Mouse (Mus musculus): ENCODE results near the gene Cers3. TPM values are rescaled to one million over a fixed set of nuclear protein-coding genes. Genes with fewer than 3 reads are reported as not detected.
A peak's percentile ranks its signal among the peaks of the same experiment; 100 is the strongest.

The Cers3 gene
- total and polyA plus RNA-seq, 2 experiments = 0.10 TPM; not detected in 1

DNA sequence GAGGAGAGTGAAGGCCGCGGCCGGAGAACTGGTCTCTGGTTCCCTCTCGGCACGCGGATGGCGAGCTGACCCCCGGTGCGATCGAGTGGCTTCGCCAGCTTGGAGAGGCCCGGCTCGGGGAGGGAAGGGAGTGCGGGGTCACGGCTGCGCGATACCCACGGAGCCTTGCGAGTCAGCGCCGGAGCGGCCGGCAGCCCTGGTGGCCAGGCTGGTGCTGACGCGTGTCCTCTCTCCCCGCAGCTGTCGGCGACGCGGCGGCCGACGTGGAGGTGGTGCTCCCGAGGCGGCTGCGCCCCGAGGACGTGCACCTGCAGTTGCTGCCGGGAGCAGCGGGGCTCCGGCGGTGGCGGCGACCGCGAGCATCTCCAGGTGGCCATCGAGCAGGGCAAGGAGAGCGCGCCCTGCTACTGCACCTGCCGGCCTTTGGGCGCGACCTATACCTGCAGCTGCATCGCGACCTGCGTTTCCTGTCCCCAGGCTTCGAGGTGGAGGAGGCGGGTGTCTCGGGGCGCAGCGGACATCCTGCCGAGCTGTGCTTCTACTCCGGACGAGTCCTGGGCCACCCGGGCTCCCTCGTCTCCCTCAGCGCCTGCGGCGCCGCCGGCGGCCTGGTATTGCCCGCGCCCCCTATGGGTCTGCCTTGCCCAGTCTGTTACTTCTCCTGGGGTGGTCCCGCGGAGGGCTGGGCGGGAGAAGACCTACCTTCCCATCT lies 96.9 kb downstream of the Cers3 start:
- Histone ChIP-seq H3K36me3 (ENCODE audit: control insufficient read depth, insufficient read depth, low read length) (no peaks in the 10 kb centered on the region), H3K9ac (ENCODE audit: low read depth, low read length) (peak overlapping the region; percentile 35), H3K79me2 (ENCODE audit: control insufficient read depth, insufficient read depth, low read length) (no peaks in the 10 kb centered on the region), H3K4me3 (ENCODE audit: insufficient read depth, low read depth, low read length) (peak overlapping the region; percentile 60; the same call in 1 of the 2 replicates), H3K27ac (replicated peaks; ENCODE audit: insufficient read depth, low read depth, low read length) (no peak overlapping the region), H3K27me3 (ENCODE audit: control insufficient read depth, insufficient read depth, low read length) (peaks cover 7% of the 10 kb centered on the region), H3K4me1 (ENCODE audit: control insufficient read depth, insufficient read depth, low read length) (no peaks in the 10 kb centered on the region)
- 1% methylated on average over 76 of the region's 76 CpGs for WGBS
- no peak for TF ChIP-seq POLR2A (IDR thresholded peaks at IDR 0.05; ENCODE audit: extremely low read depth, insufficient read depth, low read length)
- TF ChIP-seq CTCF (IDR thresholded peaks at IDR 0.05; ENCODE audit: low read depth, low read length) = peak; percentile 12; the same call in 1 of the 2 replicates
- no peak for DNase-seq (ENCODE audit: extremely low read depth, low read depth, low spot score)

DNA sequence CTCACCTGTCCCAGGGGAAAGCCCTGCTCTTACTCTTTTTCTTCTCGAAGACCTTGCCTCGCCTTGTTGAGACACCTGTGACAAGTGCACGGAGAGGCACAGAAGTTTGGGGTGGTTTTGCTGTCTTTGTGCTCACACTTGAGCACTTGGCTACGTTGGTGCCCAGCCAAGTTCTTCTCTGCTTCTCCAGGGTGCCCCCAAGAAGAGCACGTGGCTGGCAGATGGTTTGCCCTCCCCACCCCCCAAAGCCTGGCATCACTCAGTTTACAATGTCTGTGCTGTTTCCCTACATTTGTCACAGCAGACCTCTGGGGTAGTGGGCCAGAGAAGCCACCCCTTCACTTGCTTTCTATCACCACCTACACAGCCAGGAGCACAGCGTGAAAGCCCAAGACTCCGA lies 97.9 kb downstream of the Cers3 start:
- Histone ChIP-seq H3K27me3 (ENCODE audit: control insufficient read depth, insufficient read depth, low read length) (peaks cover 7% of the 10 kb centered on the region), H3K27ac (replicated peaks; ENCODE audit: insufficient read depth, low read depth, low read length) (no peak overlapping the region), H3K9ac (ENCODE audit: low read depth, low read length) (no peak overlapping the region), H3K79me2 (ENCODE audit: control insufficient read depth, insufficient read depth, low read length) (no peaks in the 10 kb centered on the region), H3K4me3 (ENCODE audit: insufficient read depth, low read depth, low read length) (no peak overlapping the region), H3K36me3 (ENCODE audit: control insufficient read depth, insufficient read depth, low read length) (no peaks in the 10 kb centered on the region), H3K4me1 (ENCODE audit: control insufficient read depth, insufficient read depth, low read length) (peaks cover 2% of the 10 kb centered on the region)
- 88% methylated on average over 7 of the region's 7 CpGs for WGBS
- TF ChIP-seq CTCF (IDR thresholded peaks at IDR 0.05; ENCODE audit: low read depth, low read length) (no peak), POLR2A (IDR thresholded peaks at IDR 0.05; ENCODE audit: extremely low read depth, insufficient read depth, low read length) (no peak)
- DNase-seq (ENCODE audit: extremely low read depth, low read depth, low spot score) = no peak

DNA sequence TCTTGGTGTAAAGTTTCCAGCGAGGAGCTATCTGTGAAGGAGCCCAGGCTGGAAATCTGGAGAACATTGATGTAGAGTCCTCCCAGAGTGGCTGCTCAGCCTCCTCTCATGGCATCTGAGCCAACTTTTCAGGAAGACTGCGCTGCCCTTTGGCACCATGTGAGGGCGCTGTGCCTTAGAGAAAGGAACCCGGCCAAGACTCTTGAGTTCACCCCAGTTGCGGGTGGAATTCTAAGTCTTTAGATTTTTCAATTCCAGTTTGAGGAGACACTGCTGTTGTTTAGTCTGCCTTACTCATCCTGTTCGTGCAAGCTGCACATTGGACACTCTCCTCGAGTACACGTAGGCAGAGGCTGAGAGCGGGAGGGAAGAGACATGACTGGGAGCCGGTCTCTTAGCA lies 98.7 kb downstream of the Cers3 start:
- no peaks in the 10 kb centered on the region for H3K79me2 ChIP-seq (ENCODE audit: control insufficient read depth, insufficient read depth, low read length)
- no peaks in the 10 kb centered on the region for H3K36me3 ChIP-seq (ENCODE audit: control insufficient read depth, insufficient read depth, low read length)
- H3K4me1 ChIP-seq (ENCODE audit: control insufficient read depth, insufficient read depth, low read length) = peaks cover 7% of the 10 kb centered on the region
- WGBS = 53% methylated on average over 10 of the region's 10 CpGs
- H3K4me3 ChIP-seq (ENCODE audit: insufficient read depth, low read depth, low read length) = no peak overlapping the region
- peak; percentile 19 for DNase-seq (ENCODE audit: extremely low read depth, low read depth, low spot score)
- H3K27ac ChIP-seq (replicated peaks; ENCODE audit: insufficient read depth, low read depth, low read length) = no peak overlapping the region
- no peak overlapping the region for H3K9ac ChIP-seq (ENCODE audit: low read depth, low read length)
- peak; percentile 74 for TF ChIP-seq CTCF (IDR thresholded peaks at IDR 0.05; ENCODE audit: low read depth, low read length)
- TF ChIP-seq POLR2A (IDR thresholded peaks at IDR 0.05; ENCODE audit: extremely low read depth, insufficient read depth, low read length) = no peak
- H3K27me3 ChIP-seq (ENCODE audit: control insufficient read depth, insufficient read depth, low read length) = peaks cover 7% of the 10 kb centered on the region

DNA sequence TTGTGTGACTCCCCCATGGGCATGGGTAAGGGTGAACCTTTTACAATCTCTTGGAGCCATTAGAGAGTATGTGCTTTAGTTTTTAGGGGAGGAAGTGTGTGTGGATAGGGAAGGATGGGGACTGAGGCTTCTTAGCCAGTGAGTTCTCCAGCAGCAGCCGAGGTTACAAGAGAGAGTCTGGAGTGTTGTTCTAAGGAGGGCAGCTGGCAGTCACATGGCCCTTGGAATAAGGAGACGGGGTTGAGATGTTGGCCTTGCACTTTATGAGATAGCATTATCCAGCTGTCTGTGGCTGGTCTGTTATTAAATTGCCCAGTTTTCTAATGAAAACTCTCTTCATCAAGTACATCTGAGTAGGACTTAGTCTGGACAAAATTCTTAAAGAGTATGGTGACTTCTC lies 100.5 kb downstream of the Cers3 start:
- no peak for DNase-seq (ENCODE audit: extremely low read depth, low read depth, low spot score)

DNA sequence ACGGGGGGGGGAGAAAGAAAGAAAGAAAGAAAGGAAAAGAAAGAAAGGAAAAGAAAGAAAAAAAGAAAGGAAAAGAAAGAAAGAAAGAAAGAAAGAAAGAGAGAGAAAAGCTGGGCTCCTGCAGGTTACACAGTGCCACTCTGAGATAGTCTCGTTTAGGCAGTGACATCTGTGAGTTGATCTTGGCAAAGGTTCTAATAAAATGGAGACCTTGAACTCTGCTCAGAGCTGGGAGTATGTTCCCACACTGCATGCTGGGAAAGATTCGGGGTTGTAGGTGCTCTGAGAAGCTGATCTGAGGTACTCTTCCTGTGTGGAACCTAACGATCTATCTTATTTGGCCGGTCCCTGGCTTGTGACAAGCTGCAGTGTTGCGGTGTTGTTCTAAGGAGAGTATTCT lies 103.3 kb downstream of the Cers3 start:
- H3K36me3 ChIP-seq (ENCODE audit: control insufficient read depth, insufficient read depth, low read length) = no peaks in the 10 kb centered on the region
- TF ChIP-seq POLR2A (IDR thresholded peaks at IDR 0.05; ENCODE audit: extremely low read depth, insufficient read depth, low read length) (no peak), CTCF (IDR thresholded peaks at IDR 0.05; ENCODE audit: low read depth, low read length) (no peak)
- H3K27ac ChIP-seq (replicated peaks; ENCODE audit: insufficient read depth, low read depth, low read length) = no peak overlapping the region
- H3K79me2 ChIP-seq (ENCODE audit: control insufficient read depth, insufficient read depth, low read length) = no peaks in the 10 kb centered on the region
- WGBS = 29% methylated on average over 6 of the region's 6 CpGs
- H3K4me3 ChIP-seq (ENCODE audit: insufficient read depth, low read depth, low read length) = no peak overlapping the region
- H3K27me3 ChIP-seq (ENCODE audit: control insufficient read depth, insufficient read depth, low read length) = no peaks in the 10 kb centered on the region
- peak; percentile 87 for DNase-seq (ENCODE audit: extremely low read depth, low read depth, low spot score)
- H3K9ac ChIP-seq (ENCODE audit: low read depth, low read length) = no peak overlapping the region
- peaks cover 7% of the 10 kb centered on the region for H3K4me1 ChIP-seq (ENCODE audit: control insufficient read depth, insufficient read depth, low read length)

More for the DNA sequence above, 100.5 kb downstream of the Cers3 start:
- H3K4me3 ChIP-seq (ENCODE audit: insufficient read depth, low read depth, low read length) = no peak overlapping the region
- WGBS = 90% methylated on average over 2 of the region's 2 CpGs
- H3K4me1 ChIP-seq (ENCODE audit: control insufficient read depth, insufficient read depth, low read length) = peaks cover 7% of the 10 kb centered on the region
- no peaks in the 10 kb centered on the region for H3K36me3 ChIP-seq (ENCODE audit: control insufficient read depth, insufficient read depth, low read length)
- H3K9ac ChIP-seq (ENCODE audit: low read depth, low read length) = no peak overlapping the region
- H3K79me2 ChIP-seq (ENCODE audit: control insufficient read depth, insufficient read depth, low read length) = no peaks in the 10 kb centered on the region
- H3K27ac ChIP-seq (replicated peaks; ENCODE audit: insufficient read depth, low read depth, low read length) = no peak overlapping the region
- H3K27me3 ChIP-seq (ENCODE audit: control insufficient read depth, insufficient read depth, low read length) = peaks cover 7% of the 10 kb centered on the region
- no peak for TF ChIP-seq POLR2A (IDR thresholded peaks at IDR 0.05; ENCODE audit: extremely low read depth, insufficient read depth, low read length)
- no peak for TF ChIP-seq CTCF (IDR thresholded peaks at IDR 0.05; ENCODE audit: low read depth, low read length)

DNA sequence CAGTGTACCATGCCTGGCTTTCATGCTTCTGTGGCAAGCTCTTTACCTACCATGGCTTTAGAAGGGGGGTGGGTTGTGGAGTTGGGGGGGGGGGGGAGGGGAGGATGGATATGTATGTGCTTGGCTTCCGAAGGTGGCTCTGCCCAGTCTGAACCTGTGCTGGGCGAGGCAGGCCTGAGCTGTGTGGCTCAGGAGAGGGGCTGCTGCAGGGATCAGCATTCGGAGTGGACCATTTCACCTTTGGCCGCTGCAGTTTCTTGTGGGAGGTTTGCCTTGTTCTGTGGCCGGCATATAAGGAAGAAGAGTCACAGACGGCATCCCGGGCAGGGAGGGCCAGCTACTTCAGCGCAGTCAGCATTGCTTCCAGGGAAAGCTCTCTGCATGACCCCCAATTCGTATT lies 104.0 kb downstream of the Cers3 start:
- no peak for TF ChIP-seq POLR2A (IDR thresholded peaks at IDR 0.05; ENCODE audit: extremely low read depth, insufficient read depth, low read length)
- TF ChIP-seq CTCF (IDR thresholded peaks at IDR 0.05; ENCODE audit: low read depth, low read length) = no peak
- no peak for DNase-seq (ENCODE audit: extremely low read depth, low read depth, low spot score)
- H3K36me3 ChIP-seq (ENCODE audit: control insufficient read depth, insufficient read depth, low read length) = no peaks in the 10 kb centered on the region

More for the DNA sequence above, 104.0 kb downstream of the Cers3 start:
- Histone ChIP-seq H3K9ac (ENCODE audit: low read depth, low read length) (no peak overlapping the region), H3K27me3 (ENCODE audit: control insufficient read depth, insufficient read depth, low read length) (no peaks in the 10 kb centered on the region), H3K27ac (replicated peaks; ENCODE audit: insufficient read depth, low read depth, low read length) (no peak overlapping the region), H3K79me2 (ENCODE audit: control insufficient read depth, insufficient read depth, low read length) (no peaks in the 10 kb centered on the region), H3K4me3 (ENCODE audit: insufficient read depth, low read depth, low read length) (no peak overlapping the region), H3K4me1 (ENCODE audit: control insufficient read depth, insufficient read depth, low read length) (peaks cover 7% of the 10 kb centered on the region)
- 94% methylated on average over 9 of the region's 9 CpGs for WGBS

Measured in liver, adult 2 months (tissue).